Mouse (Mus musculus): ENCODE results near the gene Gramd1c.

The Gramd1c gene

DNA sequence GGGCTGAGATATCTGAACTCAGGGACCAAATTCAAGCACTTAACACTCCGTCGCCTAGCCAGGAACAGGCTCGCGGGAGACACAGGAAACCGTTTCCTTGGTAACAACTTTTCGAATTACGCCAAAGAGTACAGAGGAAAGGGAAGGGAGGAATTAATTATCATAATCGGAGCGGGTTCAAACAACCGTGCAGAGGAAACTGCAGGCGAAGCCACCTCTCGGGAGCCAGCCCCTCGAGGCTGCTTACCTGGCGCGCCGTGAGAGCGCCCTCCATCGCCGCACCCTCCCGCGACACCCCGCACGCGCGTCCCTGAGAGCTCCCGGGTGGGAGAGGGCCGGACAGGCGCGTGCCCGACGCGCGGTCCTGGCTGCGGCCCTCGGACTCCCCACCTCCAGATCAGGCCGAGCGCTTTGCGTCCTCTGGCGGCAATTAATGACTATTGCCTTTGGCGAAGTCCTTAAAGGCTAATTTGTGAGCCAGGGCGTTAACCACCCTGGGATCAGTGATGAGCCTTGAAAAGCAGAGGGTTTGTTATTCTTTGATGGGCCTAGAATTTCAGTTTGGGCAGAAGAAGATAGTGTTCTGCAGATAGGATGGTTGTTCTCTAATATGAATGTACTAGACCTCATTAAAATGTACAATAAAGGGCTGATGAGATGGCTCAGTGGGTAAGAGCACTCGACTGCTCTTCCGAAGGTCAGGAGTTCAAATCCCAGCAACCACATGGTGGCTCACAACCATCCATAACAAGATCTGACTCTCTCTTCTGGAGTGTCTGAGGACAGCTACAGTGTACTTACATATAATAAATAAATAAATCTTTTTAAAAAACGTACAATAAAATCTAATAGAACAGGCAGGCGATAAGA is at the start of gene Gramd1c:
Gene Gramd1c, minus strand, starts transcription at position 321 of the 870 bp plus-strand sequence.
- no peaks in the 10 kb centered on the region for H3K27me3 ChIP-seq (ENCODE audit: control insufficient read depth, insufficient read depth, low read length, poor library complexity, severe bottlenecking)
- H3K36me3 ChIP-seq (ENCODE audit: control insufficient read depth, insufficient read depth, low read length, poor library complexity, severe bottlenecking): no peaks in the 10 kb centered on the region
- peak; percentile 65 for DNase-seq (ENCODE audit: low read depth, low spot score)

DNA sequence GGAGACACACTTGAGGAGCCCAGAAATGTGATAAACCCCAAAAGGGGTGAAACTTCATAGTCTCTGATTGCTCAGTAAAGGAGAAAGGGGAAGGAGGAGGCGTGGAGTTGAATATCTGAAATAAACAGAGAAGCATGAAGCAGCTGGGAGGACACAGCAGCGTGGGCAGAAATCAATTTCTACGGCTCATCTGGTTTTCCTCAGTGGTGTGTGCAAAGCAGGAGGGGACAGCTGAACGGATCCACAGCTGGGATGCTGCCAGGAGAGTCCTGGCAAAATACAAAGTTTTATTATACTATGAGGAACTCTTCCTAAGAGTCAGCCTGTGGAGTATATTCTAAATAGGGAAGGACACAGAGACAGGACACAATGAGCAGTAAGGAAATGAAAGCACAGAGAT is 45.9 kb upstream of the Gramd1c start:
- Histone ChIP-seq H3K36me3 (ENCODE audit: control insufficient read depth, insufficient read depth, low read length, poor library complexity, severe bottlenecking) (peaks cover 4% of the 10 kb centered on the region), H3K27me3 (ENCODE audit: control insufficient read depth, insufficient read depth, low read length, poor library complexity, severe bottlenecking) (no peaks in the 10 kb centered on the region)
- no peak for DNase-seq (ENCODE audit: low read depth, low spot score)

- DNase-seq (ENCODE audit: low read depth, low spot score): no peak
- no peaks in the 10 kb centered on the region for H3K27me3 ChIP-seq (ENCODE audit: control insufficient read depth, insufficient read depth, low read length, poor library complexity, severe bottlenecking)
- H3K36me3 ChIP-seq (ENCODE audit: control insufficient read depth, insufficient read depth, low read length, poor library complexity, severe bottlenecking): peaks cover 8% of the 10 kb centered on the region
Measured at GRCm38 (mm10) chr16:44105211-44105610, 42.1 kb upstream of the Gramd1c start.

- DNase-seq (ENCODE audit: low read depth, low spot score): peak; percentile 29
Measured at GRCm38 (mm10) chr16:44103806-44104766, 40.9 kb upstream of the Gramd1c start.

GRCm38 (mm10) chr16:44102925-44103324 is 39.8 kb upstream of the Gramd1c start:
- no peaks in the 10 kb centered on the region for H3K27me3 ChIP-seq (ENCODE audit: control insufficient read depth, insufficient read depth, low read length, poor library complexity, severe bottlenecking)
- H3K36me3 ChIP-seq (ENCODE audit: control insufficient read depth, insufficient read depth, low read length, poor library complexity, severe bottlenecking): peaks cover 15% of the 10 kb centered on the region
- peak; percentile 17 for DNase-seq (ENCODE audit: low read depth, low spot score)

More at GRCm38 (mm10) chr16:44103806-44104766, 40.9 kb upstream of the Gramd1c start:
- Histone ChIP-seq H3K36me3 (ENCODE audit: control insufficient read depth, insufficient read depth, low read length, poor library complexity, severe bottlenecking) (peaks cover 8% of the 10 kb centered on the region), H3K27me3 (ENCODE audit: control insufficient read depth, insufficient read depth, low read length, poor library complexity, severe bottlenecking) (no peaks in the 10 kb centered on the region)

DNA sequence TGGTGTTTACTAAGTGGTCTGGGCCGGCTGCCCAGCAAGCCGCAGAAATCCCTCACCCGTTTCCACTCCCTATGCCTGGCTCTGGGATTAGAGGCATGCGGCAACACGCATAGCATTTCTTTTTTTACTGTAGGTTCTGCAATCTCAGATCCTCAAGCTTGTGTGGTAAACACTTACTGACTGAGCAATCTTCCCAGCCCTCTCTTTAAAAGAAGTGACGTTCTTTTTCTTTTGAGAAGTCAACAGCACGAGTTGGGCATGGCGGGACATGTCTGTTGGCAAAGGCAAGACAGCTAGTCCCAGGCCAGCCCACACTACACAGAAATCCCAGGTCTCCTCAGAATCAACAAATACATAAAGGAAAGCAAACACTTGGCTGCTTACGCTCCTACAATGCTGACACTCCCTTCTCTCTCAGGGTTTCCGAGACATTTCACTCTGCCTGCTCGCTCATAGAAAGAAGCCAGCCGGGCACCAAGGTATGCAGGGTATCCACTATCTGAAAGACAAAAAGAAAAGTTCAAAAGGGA is 38.1 kb upstream of the Gramd1c start:
- no peak for DNase-seq (ENCODE audit: low read depth, low spot score)
- H3K27me3 ChIP-seq (ENCODE audit: control insufficient read depth, insufficient read depth, low read length, poor library complexity, severe bottlenecking): no peaks in the 10 kb centered on the region

GRCm38 (mm10) chr16:44099377-44099776 is 36.2 kb upstream of the Gramd1c start:
- H3K36me3 ChIP-seq (ENCODE audit: control insufficient read depth, insufficient read depth, low read length, poor library complexity, severe bottlenecking): peaks cover 17% of the 10 kb centered on the region
- H3K27me3 ChIP-seq (ENCODE audit: control insufficient read depth, insufficient read depth, low read length, poor library complexity, severe bottlenecking): no peaks in the 10 kb centered on the region
- DNase-seq (ENCODE audit: low read depth, low spot score): no peak

More for the DNA sequence above, 38.1 kb upstream of the Gramd1c start:
- peaks cover 15% of the 10 kb centered on the region for H3K36me3 ChIP-seq (ENCODE audit: control insufficient read depth, insufficient read depth, low read length, poor library complexity, severe bottlenecking)

DNA sequence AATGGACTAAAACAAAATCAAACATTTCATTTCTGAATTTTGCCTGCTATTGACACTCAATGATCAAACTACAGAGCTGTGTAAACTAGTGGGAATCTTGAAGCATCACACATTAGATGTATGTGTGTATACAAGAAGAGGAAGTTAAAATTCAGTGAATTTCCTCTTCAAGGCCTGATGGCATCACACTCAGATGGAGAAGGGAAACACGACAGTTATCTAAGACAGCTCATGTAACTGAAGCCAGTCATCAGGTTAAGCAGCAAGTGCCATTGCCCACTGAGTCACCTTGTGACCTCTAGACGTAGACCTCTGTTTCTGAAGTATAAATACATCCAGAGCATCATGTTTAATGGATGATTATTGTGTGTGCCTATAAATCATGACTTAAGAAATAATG is 24.5 kb upstream of the Gramd1c start:
- 0 out of 2 replicates have a peak, but pooled peaks cover 5% of the 10 kb centered on the region for H3K36me3 ChIP-seq (ENCODE audit: control insufficient read depth, insufficient read depth, low read length, poor library complexity, severe bottlenecking)
- no peak for DNase-seq (ENCODE audit: low read depth, low spot score)
- no peaks in the 10 kb centered on the region for H3K27me3 ChIP-seq (ENCODE audit: control insufficient read depth, insufficient read depth, low read length, poor library complexity, severe bottlenecking)

GRCm38 (mm10) chr16:44061341-44061740 is 1.8 kb downstream of the Gramd1c start:
- Histone ChIP-seq H3K36me3 (ENCODE audit: control insufficient read depth, insufficient read depth, low read length, poor library complexity, severe bottlenecking) (no peaks in the 10 kb centered on the region), H3K27me3 (ENCODE audit: control insufficient read depth, insufficient read depth, low read length, poor library complexity, severe bottlenecking) (no peaks in the 10 kb centered on the region)
- DNase-seq (ENCODE audit: low read depth, low spot score): no peak

DNA sequence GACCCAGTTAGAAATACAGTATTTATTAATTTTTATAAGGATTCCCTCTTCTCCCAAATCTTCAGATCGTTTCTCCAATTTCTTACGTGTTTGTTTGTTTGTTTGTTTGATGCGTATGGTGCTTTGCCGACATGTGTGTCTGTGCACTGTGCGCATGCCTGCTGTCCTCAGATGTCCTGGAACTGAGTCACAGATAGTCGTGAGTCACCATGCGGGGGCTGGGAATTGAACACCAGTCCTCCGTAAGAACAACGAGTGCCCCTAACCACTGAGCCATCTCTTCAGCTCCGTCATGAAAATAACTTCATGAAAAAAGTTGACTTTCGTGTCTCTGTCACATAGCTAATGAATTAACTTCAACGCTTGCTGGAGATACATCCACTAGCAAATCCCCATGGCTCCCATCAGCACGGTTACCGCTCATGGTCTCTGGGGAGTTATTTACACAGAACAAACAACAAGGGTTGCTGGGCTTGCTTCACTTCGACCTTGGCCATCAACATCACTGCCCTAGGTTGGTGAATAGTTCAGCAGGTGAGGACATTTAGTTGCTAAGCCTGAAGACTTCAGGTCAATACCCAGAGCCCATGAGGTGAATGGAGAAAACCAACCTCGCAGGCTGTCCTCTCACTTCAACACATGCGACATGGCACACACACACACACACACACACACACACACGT is 2.4 kb downstream of the Gramd1c start:
- DNase-seq (ENCODE audit: low read depth, low spot score): no peak
- H3K27me3 ChIP-seq (ENCODE audit: control insufficient read depth, insufficient read depth, low read length, poor library complexity, severe bottlenecking): no peaks in the 10 kb centered on the region
- H3K36me3 ChIP-seq (ENCODE audit: control insufficient read depth, insufficient read depth, low read length, poor library complexity, severe bottlenecking): no peaks in the 10 kb centered on the region

DNA sequence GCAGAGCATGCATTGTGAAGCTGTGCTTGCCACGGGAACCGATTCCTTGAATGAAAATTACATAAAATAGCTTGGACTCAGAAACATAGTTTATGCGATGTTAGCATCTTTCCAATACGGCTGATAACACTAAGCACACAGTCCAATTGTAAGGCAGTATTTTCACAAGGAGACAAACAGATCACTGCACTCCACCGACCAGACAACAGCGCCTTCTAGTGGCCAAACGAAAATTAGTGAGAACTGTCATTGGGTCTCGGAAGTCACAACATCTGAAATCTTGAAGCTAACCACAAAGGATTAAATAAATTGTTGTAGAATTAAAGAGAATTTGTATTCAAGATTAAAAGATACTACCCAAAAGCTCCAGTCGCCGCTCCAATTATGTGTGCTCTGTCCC is 4.4 kb downstream of the Gramd1c start:
- DNase-seq (ENCODE audit: low read depth, low spot score): peak; percentile 82
- H3K36me3 ChIP-seq (ENCODE audit: control insufficient read depth, insufficient read depth, low read length, poor library complexity, severe bottlenecking): no peaks in the 10 kb centered on the region
- no peaks in the 10 kb centered on the region for H3K27me3 ChIP-seq (ENCODE audit: control insufficient read depth, insufficient read depth, low read length, poor library complexity, severe bottlenecking)

DNA sequence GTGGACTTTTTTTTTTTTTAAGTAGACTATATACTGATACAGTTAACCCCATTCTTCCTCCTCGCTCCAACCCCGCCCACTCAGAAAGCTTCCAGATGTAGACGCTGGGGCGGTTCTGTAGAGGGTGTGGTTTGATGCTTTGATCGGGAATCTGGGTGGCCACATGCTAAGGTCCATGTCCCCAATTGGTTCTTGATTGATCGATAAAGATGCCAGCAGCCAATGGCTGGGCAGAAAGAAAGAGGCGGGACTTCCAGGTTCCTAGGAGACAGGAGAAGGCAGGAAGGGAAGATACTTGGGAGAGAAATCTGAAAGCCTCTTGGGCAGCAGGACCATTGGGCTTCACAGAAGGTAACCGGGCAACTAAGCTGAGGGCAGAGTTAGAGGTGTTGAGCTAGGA is 7.4 kb downstream of the Gramd1c start:
- Histone ChIP-seq H3K27me3 (ENCODE audit: control insufficient read depth, insufficient read depth, low read length, poor library complexity, severe bottlenecking) (no peaks in the 10 kb centered on the region), H3K36me3 (ENCODE audit: control insufficient read depth, insufficient read depth, low read length, poor library complexity, severe bottlenecking) (no peaks in the 10 kb centered on the region)
- DNase-seq (ENCODE audit: low read depth, low spot score): no peak

GRCm38 (mm10) chr16:44053265-44053664 is 9.9 kb downstream of the Gramd1c start:
- DNase-seq (ENCODE audit: low read depth, low spot score): no peak
- no peaks in the 10 kb centered on the region for H3K36me3 ChIP-seq (ENCODE audit: control insufficient read depth, insufficient read depth, low read length, poor library complexity, severe bottlenecking)
- H3K27me3 ChIP-seq (ENCODE audit: control insufficient read depth, insufficient read depth, low read length, poor library complexity, severe bottlenecking): no peaks in the 10 kb centered on the region

- no peak for DNase-seq (ENCODE audit: low read depth, low spot score)
- no peaks in the 10 kb centered on the region for H3K36me3 ChIP-seq (ENCODE audit: control insufficient read depth, insufficient read depth, low read length, poor library complexity, severe bottlenecking)
- no peaks in the 10 kb centered on the region for H3K27me3 ChIP-seq (ENCODE audit: control insufficient read depth, insufficient read depth, low read length, poor library complexity, severe bottlenecking)
Measured at GRCm38 (mm10) chr16:44052390-44052789, 10.8 kb downstream of the Gramd1c start.

Measured in splenic B cell, adult 2 months (primary cell).